Mouse (Mus musculus) layer of hippocampus, postnatal 25 days (tissue): Measurements from ENCODE around the gene Mettl1. TPM values are rescaled to one million over a fixed set of nuclear protein-coding genes. Genes with fewer than 3 reads are reported as not detected.
"Not testable (repeated sequence)": the region's sequence is repeated elsewhere in the genome, so short reads cannot be mapped to it uniquely, and the experiment has no call there.

ENCODE experiments used
- DNase-seq, 2 experiments: peaks; one replicate each; pipeline ENCODE4 v3.0.0; 2022; ENCODE audit warnings: mixed read lengths in 2 of 2, low spot score in 1 of 2; ENCODE audit errors: extremely low spot score in 1 of 2
- total RNA-seq, 2 experiments: library from RNA; stranded (reverse); gene quantifications; 2 replicates each; pipeline ENCODE4 v1.2.3; 2021

Gene Mettl1
- total RNA-seq, 2 experiments from 2014 or later: 8.5 to 12.1 TPM

DNA sequence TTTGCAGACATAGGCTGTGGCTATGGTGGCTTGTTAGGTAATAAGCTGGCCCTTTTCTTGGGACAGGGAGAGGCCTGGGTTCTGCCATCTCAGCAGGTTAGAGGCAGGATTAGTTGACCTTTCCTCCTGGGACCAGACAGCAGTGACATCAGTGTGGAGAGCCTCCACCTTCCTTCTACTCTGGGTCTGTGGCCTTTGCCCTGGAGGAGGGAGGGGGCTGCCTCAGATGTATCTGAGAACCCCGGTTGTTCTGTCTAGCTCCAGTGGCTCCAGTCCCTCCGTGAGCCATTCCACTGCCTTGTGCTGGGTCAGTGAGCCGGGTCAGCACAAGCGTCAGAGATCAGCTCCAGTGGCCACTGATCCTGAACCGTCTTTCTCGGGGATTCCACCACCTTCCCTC lies 2.0 kb downstream of the Mettl1 start:
- no peak for DNase-seq

DNA sequence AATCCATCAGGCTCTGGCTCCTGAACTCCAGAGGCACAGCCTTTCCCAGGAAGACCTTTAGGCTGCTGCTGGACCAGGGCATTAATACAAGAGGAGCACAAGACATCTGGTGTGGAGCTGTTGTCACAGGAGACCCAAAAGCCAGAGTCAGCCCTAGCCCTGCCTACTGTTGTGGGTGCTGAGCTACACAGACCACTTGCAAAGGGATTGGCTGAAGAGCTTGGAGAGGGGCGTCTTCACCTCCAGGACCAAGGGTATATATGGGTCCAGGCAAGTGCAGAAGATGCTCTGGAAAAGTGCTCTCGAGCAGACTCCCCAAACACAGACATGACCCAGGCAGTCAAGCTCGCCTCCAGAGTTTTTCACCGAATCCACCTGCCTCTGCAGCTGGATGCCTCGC lies 6.7 kb downstream of the Mettl1 start, which contains the start of gene Cyp27b1:
Gene Cyp27b1, plus strand, starts transcription at position 297 of the 400 bp plus-strand sequence.
- no peak for DNase-seq

DNA sequence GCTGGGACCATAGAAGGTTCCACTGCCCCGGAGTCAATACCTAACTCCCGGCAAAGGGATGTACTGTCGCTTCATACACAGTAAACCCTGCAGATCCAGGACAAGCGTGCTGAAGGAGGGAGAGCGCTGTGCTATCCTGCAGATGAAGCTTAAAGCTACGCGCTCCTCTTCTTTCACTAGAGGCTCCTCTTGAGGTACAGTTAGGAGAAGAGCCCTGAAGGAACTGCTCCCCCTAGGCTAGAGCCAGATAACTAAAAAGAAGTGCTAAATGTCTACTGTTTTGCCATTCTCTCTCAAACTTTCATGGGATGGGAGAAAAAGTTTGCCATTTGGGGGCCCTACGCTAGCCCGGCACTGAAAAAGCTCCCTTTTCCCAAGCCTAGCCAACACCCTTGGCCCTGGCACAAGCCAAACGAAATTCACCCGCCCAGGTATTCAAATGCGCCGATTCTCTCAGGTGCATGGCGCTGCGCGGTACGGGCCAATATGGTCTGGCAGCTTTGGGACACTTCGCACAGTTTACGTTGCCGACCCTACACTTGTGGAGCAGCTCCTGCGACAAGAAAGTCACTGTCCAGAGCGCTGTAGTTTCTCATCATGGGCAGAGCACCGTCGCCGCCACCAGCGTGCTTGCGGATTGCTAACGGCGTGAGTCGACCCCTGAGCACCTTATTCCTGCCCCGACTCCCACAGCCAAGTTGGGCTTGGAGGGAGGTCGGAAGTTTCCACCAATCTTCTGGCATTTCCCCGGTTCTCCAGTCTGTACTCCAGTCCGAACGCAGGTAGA lies 7.6 kb downstream of the Mettl1 start:
- no peak for DNase-seq

DNA sequence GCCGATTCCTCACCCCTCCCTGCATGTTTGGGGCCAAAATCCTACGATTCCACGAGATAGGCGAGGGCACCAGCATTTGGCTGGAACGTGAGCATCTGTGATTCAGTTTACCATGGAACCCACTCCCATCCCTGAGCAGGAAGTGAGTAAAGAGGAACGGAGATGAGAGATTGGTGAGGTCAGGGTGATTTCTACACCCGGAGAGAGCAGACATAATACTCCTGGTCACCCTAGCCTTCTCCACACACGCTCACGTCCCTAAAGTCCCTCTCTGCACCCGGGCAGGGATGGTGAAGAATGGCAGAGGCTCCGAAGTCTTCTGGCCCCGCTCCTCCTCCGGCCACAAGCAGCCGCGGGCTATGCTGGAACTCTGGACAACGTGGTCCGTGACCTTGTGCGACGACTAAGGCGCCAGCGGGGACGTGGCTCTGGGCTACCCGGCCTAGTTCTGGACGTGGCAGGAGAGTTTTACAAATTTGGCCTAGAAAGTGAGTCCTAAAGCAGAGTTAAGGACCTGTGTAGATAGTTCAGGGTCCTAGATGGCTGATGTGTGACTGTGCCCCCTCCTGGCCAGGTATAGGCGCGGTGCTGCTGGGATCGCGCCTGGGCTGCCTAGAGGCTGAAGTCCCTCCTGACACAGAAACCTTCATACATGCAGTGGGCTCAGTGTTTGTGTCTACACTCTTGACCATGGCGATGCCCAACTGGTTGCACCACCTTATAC lies 8.3 kb downstream of the Mettl1 start:
- DNase-seq: no peak

DNA sequence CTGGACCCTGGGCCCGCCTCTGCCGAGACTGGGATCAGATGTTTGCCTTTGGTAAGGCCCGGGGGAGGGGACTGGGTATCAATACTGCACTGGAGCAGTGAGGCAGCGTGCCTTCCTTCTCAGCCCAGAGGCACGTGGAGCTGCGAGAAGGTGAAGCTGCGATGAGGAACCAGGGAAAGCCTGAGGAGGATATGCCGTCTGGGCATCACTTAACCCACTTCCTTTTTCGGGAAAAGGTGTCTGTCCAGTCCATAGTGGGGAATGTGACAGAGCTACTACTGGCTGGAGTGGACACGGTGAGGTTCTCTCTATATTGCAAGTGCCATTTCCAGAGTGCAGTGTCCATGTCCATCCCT lies 8.9 kb downstream of the Mettl1 start:
- no peak for DNase-seq

DNA sequence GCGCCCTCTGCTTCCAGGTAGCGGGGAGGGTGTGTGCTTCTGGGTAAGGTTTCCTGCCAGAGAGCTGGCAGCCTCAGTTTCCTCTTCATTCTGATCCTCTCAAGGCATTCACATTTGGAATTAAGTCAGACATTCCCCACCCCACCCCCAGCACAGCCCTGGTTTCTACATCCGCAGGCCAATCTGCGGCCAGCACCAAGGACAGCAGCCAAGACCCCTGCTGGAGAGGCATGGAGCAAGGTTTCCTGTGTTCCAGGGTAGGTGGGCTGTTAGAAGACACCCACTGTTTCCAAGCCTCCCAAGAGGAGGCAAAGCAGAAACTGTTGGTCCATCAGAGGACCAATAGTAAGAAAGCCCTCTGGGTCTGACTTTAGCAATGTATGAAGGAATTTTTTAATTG lies 13.4 kb downstream of the Mettl1 start:
- no peak for DNase-seq

DNA sequence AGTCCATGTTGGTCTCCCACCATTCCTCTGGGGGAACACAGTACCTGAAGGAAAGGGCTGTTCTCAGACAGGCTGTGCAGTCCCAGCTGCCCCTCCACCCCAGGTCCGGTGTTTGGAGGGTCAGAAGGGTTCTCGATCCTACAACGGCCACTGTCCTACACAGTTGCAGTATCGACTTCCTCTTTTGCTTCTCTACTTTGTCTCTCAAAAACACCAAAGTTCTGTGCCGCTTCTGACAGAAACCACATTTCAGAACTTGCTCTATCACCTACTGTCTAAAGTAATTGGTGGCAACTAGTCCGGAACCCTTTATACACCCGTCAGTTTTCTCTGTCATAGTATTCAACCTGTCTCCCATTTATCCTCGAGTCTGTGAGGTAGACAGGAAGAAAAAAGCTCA lies 14.2 kb downstream of the Mettl1 start:
- no peak for DNase-seq

DNA sequence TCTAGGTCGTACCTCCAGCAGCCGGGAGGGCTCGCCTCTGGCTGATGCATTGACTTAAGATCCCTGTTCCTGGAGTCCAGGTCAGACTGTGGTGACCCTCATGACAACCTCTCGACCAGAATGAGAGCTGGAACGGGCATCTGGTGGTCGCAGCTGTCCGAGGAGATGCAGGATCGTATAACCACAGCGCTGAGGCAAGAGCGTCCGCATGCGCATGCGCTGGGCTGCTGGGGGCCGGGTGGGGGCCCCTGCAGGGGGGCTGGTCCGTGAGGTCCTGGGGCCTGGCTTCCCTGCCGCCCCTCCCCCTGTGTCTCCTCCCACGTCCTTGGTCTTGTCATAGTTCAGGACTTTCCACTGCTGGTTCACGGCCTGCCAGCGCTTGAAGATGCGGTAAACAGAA lies 15.3 kb downstream of the Mettl1 start:
- no peak for DNase-seq

DNA sequence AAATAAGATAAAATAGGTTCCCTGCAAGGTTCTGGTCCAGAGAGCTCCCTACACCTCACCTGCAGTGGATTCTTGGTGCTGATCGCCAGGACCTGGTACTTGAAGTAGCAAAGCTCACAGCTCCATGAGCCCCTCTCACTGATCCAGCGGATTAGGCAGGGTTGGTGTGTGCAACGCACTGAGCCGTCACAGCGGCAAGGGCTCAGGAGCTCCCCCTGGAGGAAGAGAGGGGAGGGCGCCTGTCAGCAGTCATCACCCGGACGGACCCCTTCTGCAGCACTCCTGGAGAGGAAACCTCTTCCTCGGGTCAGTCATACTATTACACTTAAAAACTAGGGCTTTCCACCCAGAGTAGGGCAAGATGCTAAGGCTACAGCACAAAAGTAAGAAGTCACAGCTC lies 16.9 kb downstream of the Mettl1 start:
- peak; percentile 69 to 81 for DNase-seq

DNA sequence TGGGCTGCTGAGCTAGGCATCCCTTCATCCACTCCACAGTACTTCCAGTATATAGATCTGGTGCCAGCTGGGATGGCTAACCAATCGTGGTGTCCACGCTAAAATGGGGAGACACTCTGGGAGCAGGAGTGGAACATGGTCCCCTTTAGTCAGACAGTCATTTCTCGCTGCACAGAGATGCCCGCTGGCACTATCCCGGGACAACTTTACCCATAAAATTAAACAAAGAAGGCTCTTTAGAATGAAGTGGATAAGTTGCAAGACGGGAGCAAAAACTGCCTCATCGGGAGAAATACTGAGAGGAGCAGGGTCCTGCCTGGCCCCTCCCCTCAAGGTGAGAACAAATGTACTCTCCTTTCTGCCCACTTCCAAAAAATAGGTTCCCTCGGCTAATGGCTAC lies 17.5 kb downstream of the Mettl1 start:
- DNase-seq: no peak

DNA sequence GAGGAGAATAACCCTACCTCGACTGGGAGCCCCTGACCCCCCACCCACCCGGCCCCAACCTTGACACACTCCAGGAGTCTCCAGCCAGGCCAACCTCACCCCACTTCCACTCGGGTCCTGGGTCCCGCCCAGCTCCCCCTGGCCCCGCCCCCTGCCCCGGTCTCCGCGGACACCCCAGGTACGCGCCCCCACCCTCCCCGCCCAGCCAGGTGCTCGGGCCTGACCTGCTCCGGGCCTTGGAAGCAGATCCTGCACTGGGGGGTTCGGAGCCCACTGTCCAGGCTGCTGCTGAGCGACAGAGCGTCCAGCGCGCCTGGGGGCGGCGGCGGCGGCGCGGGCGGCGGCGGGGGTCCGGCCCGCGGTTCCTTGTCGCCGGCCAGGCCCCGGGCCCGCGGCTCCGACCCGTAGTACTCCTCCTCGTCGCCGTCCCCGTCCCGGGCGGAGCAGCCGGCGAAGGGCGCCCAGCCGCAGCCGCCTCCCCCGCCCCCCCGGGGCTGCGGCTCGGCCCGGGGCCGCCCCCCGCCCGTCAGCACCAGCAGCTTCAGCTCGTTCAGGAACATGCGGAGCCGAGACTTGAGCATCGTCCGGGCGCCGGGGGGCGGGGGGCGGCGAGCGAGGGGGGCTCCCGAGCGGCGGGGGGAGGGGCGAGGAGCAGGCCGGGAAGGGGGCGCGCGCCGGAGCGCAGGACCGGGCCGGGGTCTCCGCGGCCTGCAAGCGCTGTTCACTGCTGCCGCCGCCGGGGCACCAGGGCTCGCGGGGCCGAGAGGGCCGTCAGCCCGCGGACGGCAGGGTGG lies 18.2 kb downstream of the Mettl1 start:
- peak in 1 of 2 experiments; percentile 35 for DNase-seq

DNA sequence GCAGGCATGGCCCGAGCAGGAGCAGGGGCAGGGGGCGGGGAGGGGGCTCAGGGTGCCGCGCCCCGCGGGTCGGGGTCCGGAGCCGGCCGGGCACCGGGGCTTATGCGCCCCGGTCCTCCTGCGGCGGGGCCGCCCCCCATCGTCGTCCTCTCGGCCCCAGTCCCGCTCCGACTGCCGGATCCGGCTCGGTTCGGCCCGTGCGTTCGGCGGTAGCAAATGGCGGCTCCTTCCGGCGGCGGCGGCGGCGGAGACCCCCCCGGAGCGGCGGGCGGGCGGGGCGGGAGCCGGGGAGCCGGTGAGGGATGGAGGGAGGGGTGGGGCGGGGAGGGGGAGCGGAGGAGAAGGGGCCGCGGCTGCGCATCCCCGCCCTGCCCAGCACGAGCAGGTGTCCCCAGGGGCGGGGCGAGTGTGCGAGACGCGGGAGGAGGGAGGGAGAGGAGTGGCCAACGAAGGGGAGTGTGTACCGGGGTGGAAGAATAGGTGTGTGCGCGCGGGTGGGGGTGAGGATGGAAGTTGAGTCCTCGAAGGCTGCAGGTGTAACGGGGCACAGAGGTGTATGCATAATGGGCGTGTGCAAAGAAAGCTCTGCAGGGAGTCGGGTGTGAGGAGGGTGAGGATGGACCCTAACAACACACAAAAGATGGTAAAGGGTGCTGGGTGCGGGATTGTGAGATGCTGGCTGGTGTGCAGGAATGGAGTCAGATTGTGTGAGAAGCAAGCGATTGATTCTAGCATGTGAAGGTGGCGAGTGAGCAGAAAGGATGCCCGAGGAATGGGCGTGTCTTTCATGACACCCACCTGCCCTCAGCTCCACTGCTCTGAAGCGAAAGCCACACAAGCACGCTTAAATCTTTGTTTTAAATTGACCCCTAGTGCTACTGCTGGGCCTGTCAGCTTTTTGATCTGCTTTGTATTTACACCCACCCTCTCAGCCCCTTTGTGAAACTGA lies 19.0 kb downstream of the Mettl1 start, which contains the start of gene March9:
Gene March9, minus strand, starts transcription at position 217 of the 949 bp plus-strand sequence.
- peak; percentile 63 to 64 for DNase-seq

DNA sequence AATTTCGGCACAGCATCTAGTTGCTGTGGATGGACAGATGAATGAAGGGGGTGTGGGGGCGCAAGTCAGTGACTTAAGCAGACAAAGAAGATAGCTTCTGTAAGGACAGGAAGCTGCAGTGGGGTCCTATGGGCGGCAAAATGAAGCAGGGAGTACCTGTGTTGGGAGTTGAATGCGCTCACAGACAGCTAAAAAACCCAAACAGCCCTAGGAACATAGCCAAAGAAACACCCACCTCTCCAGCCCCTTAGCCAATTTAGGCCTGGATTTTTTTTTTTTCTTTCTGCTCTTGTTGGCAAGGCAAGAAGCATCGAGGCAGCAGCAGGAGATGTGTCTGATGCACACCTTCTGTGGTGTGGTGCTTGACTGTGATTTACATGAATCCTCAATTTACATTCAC lies 19.9 kb downstream of the Mettl1 start:
- DNase-seq: no peak

DNA sequence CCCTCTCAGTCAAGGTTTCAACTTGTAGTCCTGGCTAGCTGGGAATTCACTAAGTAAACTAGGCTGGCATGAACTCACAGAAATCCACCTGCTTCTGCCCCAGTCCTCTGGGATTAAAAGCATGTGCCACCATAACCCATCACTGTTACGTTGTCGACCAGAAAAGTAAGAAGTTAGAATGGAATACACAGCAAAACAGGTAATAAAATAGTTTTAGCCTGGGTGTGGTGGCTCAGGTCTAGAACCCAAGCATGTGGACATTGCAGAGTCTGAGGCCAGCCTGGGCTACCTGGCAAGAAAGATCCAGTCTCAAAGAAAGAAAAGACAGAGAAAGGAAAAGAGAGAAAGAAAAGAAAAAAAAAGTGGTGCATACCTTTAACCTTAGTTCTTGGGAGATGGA lies 20.3 kb downstream of the Mettl1 start:
- DNase-seq: no peak

DNA sequence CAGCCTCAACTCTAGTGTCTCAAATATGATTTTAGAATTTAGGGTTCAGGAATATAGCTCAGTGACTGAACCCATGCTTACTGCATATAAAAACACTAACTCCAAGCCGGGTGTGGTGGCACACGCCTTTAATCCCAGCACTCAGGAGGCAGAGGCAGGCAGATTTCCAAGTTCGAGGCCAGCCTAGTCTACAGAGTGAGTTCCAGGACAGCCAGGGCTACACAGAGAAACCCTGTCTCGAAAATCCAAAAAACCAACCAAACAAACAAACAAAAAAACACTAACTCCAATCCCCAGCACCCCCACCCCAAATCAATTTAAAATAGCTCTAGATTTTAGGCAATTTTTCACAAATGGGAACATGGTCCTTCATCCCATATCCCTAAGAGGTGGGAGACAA lies 20.9 kb downstream of the Mettl1 start:
- DNase-seq: not testable (repeated sequence)

DNA sequence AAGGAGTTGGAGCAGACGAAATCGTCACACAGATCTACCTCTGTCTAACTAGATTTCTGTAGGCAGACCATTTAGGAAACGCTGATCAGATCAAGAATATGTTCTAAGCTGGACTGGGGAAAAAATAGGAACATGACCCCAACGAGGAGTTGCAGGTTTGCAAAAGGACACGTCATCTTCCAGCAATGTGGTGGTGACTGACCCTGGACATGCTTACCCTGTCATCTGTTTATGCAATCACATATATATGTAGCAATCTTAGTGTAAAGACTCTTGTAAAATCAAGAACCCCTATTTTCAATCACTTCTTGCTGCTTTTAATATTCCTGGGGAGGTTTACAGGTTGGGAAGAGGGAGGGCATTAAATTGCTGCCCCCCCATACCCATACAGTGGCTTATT lies 21.3 kb downstream of the Mettl1 start:
- no peak for DNase-seq

DNA sequence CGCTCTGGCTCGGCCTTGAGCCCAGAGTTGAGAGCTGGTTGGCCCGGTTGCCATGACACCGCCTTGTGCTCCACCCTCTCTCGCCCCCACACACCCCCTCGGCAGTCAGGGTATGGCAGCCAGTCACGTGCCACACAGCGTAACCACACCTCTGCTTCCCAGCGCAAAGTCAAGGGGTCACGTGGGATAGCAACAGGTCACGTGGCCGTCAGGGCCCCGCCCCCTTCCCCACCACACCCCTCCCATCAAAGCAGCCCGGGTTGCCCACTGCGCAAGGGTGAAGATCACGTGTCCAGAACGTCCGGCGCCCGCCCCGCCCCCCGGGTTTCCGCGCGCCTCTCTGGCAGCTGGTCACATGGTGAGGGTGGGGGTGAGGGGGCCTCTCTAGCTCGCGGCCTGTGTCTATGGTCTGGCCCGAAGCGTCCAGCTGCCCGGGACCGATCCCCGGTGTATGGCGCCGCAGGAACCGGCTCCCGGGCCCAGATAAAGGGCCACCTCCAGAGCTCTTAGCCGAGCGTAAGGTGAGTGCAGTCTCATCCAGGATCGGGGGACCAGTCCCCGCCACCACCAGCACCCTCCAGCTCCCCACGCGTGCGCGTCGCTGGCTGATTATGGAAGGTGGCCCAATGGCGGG lies 22.1 kb downstream of the Mettl1 start, which contains the start of gene Cdk4:
Gene Cdk4, plus strand, starts transcription at position 296 of the 634 bp plus-strand sequence.
- DNase-seq: peak; percentile 94 to 97

DNA sequence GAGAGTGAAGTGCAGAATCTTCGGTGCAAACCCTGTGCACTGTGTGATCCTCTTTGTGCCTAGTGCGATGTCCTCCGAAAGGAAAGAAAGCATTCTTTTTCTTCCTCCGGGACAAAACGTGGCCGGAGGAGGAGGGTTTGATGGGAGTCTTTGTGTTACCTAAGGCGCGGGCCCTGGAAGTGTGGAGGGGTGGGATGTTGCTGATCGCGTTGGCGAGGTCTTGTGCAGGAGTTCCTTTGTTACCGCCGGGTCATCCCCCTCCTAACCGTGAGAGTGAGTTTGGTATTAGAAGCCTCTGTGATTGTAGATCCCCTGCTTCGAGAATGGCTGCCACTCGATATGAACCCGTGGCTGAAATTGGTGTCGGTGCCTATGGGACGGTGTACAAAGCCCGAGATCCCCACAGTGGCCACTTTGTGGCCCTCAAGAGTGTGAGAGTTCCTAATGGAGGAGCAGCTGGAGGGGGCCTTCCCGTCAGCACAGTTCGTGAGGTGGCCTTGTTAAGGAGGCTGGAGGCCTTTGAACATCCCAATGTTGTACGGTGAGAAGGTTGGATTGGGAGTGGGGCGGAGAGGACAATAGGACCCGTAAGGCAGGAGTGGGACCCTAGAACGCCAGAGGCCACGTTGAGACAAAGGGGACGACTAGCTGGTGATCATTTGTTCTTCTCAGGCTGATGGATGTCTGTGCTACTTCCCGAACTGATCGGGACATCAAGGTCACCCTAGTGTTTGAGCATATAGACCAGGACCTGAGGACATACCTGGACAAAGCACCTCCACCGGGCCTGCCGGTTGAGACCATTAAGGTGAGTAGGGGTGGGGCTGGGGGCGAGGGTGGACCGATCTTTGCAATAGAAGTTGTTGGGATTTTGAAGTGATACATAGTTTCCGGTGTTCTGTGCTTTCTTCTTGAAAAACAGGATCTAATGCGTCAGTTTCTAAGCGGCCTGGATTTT lies 23.0 kb downstream of the Mettl1 start:
- no peak for DNase-seq
